Mouse (Mus musculus): Measurements from ENCODE around the gene Bloc1s4.
"Not testable (repeated sequence)": the region's sequence is repeated elsewhere in the genome, so short reads cannot be mapped to it uniquely, and the experiment has no call there.

DNA sequence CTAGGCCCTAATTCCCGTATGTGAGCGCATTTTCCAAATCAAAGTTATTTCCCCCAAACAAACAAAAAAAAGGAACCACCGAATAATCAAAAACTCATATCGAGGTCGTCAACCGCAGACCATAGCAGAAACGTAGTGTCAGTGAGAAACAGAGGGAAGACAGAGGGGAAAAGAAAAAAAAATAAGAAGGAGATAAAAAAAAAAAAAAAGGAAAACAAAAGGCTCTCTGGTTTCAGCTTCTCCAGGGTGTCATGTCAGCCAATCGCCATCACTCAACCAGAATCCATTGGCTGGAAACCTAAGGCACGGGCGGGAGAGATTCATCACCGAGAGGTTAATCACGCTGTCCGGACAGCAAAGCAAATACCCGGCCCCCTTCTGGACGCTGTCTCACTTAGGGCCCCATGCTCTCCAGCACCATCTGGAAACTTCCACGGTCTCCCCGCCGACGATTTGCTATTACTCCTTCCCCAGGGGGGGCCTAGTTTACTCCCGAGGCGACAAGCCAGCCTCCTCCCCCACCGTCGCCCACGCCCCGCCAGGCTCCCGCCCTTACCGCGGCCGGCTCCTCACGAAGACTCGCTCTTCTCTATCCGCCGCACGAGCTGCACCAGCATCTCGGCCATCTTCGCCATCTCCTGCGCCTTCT, 47.3 kb upstream of the Bloc1s4 start:
- TF ChIP-seq CTCF (IDR thresholded peaks at IDR 0.05; ENCODE audit: control insufficient read depth, insufficient read depth, low read length); POLR2A (IDR thresholded peaks at IDR 0.05; ENCODE audit: borderline replicate concordance, control insufficient read depth, low read depth, low read length): not testable (repeated sequence)

Data from bone marrow, adult 2 months (tissue).